Mouse (Mus musculus): ENCODE results near the gene Cdc42ep3. TPM values are rescaled to one million over a fixed set of nuclear protein-coding genes. Genes with fewer than 3 reads are reported as not detected.

The Cdc42ep3 gene
- total and polyA plus RNA-seq, 3 experiments, result 16.7 to 35.0 (median 30.1) TPM

- no peak overlapping the region for H3K9ac ChIP-seq (ENCODE audit: low read depth, low read length)
- 81% methylated on average over 8 of the region's 8 CpGs for WGBS
- no peak for DNase-seq
- H3K27ac ChIP-seq, result no peak overlapping the region
- no peaks in the 10 kb centered on the region for H3K27me3 ChIP-seq (ENCODE audit: control insufficient read depth, insufficient read depth, low read length)
- TF ChIP-seq POLR2A (IDR thresholded peaks at IDR 0.05; ENCODE audit: insufficient read depth, low read depth, low read length), result no peak
- no peak for TF ChIP-seq CTCF (IDR thresholded peaks at IDR 0.05)
- TF ChIP-seq EP300 (IDR thresholded peaks at IDR 0.05; ENCODE audit: insufficient read depth, low read depth, low read length), result no peak
- H3K79me2 ChIP-seq (replicated peaks; ENCODE audit: control insufficient read depth, insufficient read depth, low read length), result no peaks in the 10 kb centered on the region
- intact Hi-C loops (cut with DNase I), result no loop called here
- H3K4me1 ChIP-seq (ENCODE audit: control insufficient read depth, insufficient read depth, low read length), result no peaks in the 10 kb centered on the region
- H3K36me3 ChIP-seq (ENCODE audit: control insufficient read depth, insufficient read depth, low read length), result no peaks in the 10 kb centered on the region
- no peak overlapping the region for H3K4me3 ChIP-seq
Measured at GRCm38 (mm10) chr17:79387465-79388066, 32.7 kb upstream of the Cdc42ep3 start.

GRCm38 (mm10) chr17:79381485-79381884, 26.6 kb upstream of the Cdc42ep3 start:
- no peaks in the 10 kb centered on the region for H3K79me2 ChIP-seq (replicated peaks; ENCODE audit: control insufficient read depth, insufficient read depth, low read length)
- no peak for DNase-seq
- WGBS, result 63% methylated on average over 3 of the region's 3 CpGs
- H3K36me3 ChIP-seq (ENCODE audit: control insufficient read depth, insufficient read depth, low read length), result peaks cover 2% of the 10 kb centered on the region
- TF ChIP-seq CTCF (IDR thresholded peaks at IDR 0.05) (no peak), EP300 (IDR thresholded peaks at IDR 0.05; ENCODE audit: insufficient read depth, low read depth, low read length) (no peak), POLR2A (IDR thresholded peaks at IDR 0.05; ENCODE audit: insufficient read depth, low read depth, low read length) (no peak)
- H3K27ac ChIP-seq, result 0 out of 2 replicates have a peak overlapping the region, but pooled peaks have one; percentile 6
- H3K9ac ChIP-seq (ENCODE audit: low read depth, low read length), result no peak overlapping the region
- no peaks in the 10 kb centered on the region for H3K27me3 ChIP-seq (ENCODE audit: control insufficient read depth, insufficient read depth, low read length)
- no peak overlapping the region for H3K4me3 ChIP-seq
- H3K4me1 ChIP-seq (ENCODE audit: control insufficient read depth, insufficient read depth, low read length), result peaks cover 4% of the 10 kb centered on the region
- intact Hi-C loops (cut with DNase I), result no loop called here

DNA sequence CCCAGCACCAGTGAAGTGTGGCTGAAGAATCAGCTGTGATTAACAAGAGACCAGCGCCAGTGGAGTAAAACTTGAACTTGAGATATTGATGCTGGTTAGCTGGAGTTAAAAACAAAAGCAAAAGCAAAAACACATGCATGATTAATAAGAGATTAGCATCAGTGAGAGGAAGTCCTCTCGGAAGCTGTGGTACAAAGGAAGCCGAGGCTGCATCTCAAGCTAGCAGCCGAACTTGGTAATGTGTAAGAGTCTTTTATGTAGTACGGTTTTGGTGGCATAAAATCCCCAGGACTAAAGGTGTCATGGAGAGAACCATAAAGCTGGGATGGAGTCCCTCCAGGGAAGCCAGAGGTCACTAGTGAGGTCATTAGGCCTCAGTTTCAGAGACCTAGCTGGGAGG, 24.3 kb upstream of the Cdc42ep3 start:
- H3K36me3 ChIP-seq (ENCODE audit: control insufficient read depth, insufficient read depth, low read length), result peaks cover 2% of the 10 kb centered on the region
- peaks cover 4% of the 10 kb centered on the region for H3K4me1 ChIP-seq (ENCODE audit: control insufficient read depth, insufficient read depth, low read length)
- H3K27ac ChIP-seq, result peak overlapping the region; percentile 68
- peak in 1 of 2 experiments; percentile 24 for DNase-seq
- TF ChIP-seq CTCF (IDR thresholded peaks at IDR 0.05), result no peak
- TF ChIP-seq POLR2A (IDR thresholded peaks at IDR 0.05; ENCODE audit: insufficient read depth, low read depth, low read length), result 0 out of 2 replicates have a peak, but pooled peaks have one; percentile 10
- no peaks in the 10 kb centered on the region for H3K27me3 ChIP-seq (ENCODE audit: control insufficient read depth, insufficient read depth, low read length)
- H3K4me3 ChIP-seq, result no peak overlapping the region
- intact Hi-C loops (cut with DNase I), result loop anchor here (1.0 kb wide), 2 partner anchors 24 to 164 kb away; partner anchors contain the start of gene Cdc42ep3
- 37% methylated on average over 5 of the region's 5 CpGs for WGBS
- H3K79me2 ChIP-seq (replicated peaks; ENCODE audit: control insufficient read depth, insufficient read depth, low read length), result no peaks in the 10 kb centered on the region
- H3K9ac ChIP-seq (ENCODE audit: low read depth, low read length), result no peak overlapping the region

GRCm38 (mm10) chr17:79376434-79377210, 21.7 kb upstream of the Cdc42ep3 start:
- no peak overlapping the region for H3K27ac ChIP-seq
- DNase-seq, result no peak
- H3K9ac ChIP-seq (ENCODE audit: low read depth, low read length), result no peak overlapping the region
- H3K4me1 ChIP-seq (ENCODE audit: control insufficient read depth, insufficient read depth, low read length), result peaks cover 4% of the 10 kb centered on the region
- intact Hi-C loops (cut with DNase I), result loop anchor here (2.0 kb wide), 1 partner anchor 18 kb away; no protein-coding TSS in a partner anchor
- H3K4me3 ChIP-seq, result no peak overlapping the region
- no peaks in the 10 kb centered on the region for H3K27me3 ChIP-seq (ENCODE audit: control insufficient read depth, insufficient read depth, low read length)
- no peak for TF ChIP-seq EP300 (IDR thresholded peaks at IDR 0.05; ENCODE audit: insufficient read depth, low read depth, low read length)
- no peak for TF ChIP-seq POLR2A (IDR thresholded peaks at IDR 0.05; ENCODE audit: insufficient read depth, low read depth, low read length)
- TF ChIP-seq CTCF (IDR thresholded peaks at IDR 0.05), result no peak
- H3K36me3 ChIP-seq (ENCODE audit: control insufficient read depth, insufficient read depth, low read length), result peaks cover 2% of the 10 kb centered on the region
- 63% methylated on average over 6 of the region's 6 CpGs for WGBS
- H3K79me2 ChIP-seq (replicated peaks; ENCODE audit: control insufficient read depth, insufficient read depth, low read length), result no peaks in the 10 kb centered on the region

DNA sequence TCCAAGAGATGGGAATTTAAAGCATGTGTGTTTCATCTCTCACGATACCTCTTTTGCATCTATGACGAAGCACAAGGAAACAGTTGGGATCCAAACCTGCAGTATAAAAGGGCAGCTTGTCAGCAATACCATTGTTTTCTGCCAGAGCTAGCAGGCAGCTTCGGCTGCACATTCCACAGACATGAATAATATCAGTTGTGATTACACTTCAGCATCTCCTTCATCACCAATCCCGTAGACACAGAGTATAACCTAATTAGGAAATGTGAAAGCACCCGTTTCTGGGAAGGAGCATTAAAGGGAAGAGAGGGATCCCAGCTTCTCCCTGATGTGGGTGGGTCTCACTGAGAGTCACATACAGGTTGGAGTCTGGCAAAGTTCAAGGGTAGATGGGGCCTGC, 18.1 kb upstream of the Cdc42ep3 start:
- H3K9ac ChIP-seq (ENCODE audit: low read depth, low read length), result no peak overlapping the region
- no peak overlapping the region for H3K4me3 ChIP-seq
- WGBS, result 28% methylated on average over 5 of the region's 5 CpGs
- no peaks in the 10 kb centered on the region for H3K27me3 ChIP-seq (ENCODE audit: control insufficient read depth, insufficient read depth, low read length)
- H3K79me2 ChIP-seq (replicated peaks; ENCODE audit: control insufficient read depth, insufficient read depth, low read length), result no peaks in the 10 kb centered on the region
- no peaks in the 10 kb centered on the region for H3K4me1 ChIP-seq (ENCODE audit: control insufficient read depth, insufficient read depth, low read length)
- intact Hi-C loops (cut with DNase I), result no loop called here
- no peak for TF ChIP-seq EP300 (IDR thresholded peaks at IDR 0.05; ENCODE audit: insufficient read depth, low read depth, low read length)
- DNase-seq, result no peak
- H3K27ac ChIP-seq, result no peak overlapping the region
- H3K36me3 ChIP-seq (ENCODE audit: control insufficient read depth, insufficient read depth, low read length), result no peaks in the 10 kb centered on the region
